Mouse (Mus musculus): ENCODE data around the gene Sertad1. TPM values are rescaled to one million over a fixed set of nuclear protein-coding genes. Genes with fewer than 3 reads are reported as not detected.

Sertad1 gene
- polyA plus RNA-seq, 1 experiment from 2014 or later: 18.5 TPM

- WGBS (ENCODE audit: insufficient replicate concordance): 0% methylated on average over 9 of the region's 12 CpGs
These were observed 5.1 kb upstream of the Sertad1 start for GRCm38 (mm10) chr7:27481627-27481969.

GRCm38 (mm10) chr7:27483860-27484259 lies 2.9 kb upstream of the Sertad1 start:
- Histone ChIP-seq H3K27me3 (ENCODE audit: insufficient read depth, low read length) (no peaks in the 10 kb centered on the region), H3K27ac (ENCODE audit: low read depth) (no peak overlapping the region), H3K36me3 (replicated peaks; ENCODE audit: insufficient read depth, low read length) (0 out of 2 replicates have a peak, but pooled peaks cover under 1% of the 10 kb centered on the region), H3K4me3 (ENCODE audit: low read depth, low read length) (no peak overlapping the region), H3K9me3 (ENCODE audit: low read length) (no peaks in the 10 kb centered on the region), H3K4me1 (ENCODE audit: insufficient read depth) (peaks cover 35% of the 10 kb centered on the region), H3K9ac (replicated peaks) (no peak overlapping the region), H3K4me2 (ENCODE audit: low read depth, low read length) (no peak overlapping the region)
- DNase-seq: no peak
- WGBS (ENCODE audit: insufficient replicate concordance): 94% methylated on average over 4 of the region's 4 CpGs
- no peak for TF ChIP-seq CTCF (IDR thresholded peaks at IDR 0.05; ENCODE audit: low read depth)
- TF ChIP-seq EP300 (IDR thresholded peaks at IDR 0.05; ENCODE audit: low read depth): no peak
- ATAC-seq: no peak

More at GRCm38 (mm10) chr7:27481627-27481969, 5.1 kb upstream of the Sertad1 start:
- Histone ChIP-seq H3K9me3 (ENCODE audit: low read length) (no peaks in the 10 kb centered on the region), H3K36me3 (replicated peaks; ENCODE audit: insufficient read depth, low read length) (peaks cover 10% of the 10 kb centered on the region), H3K9ac (replicated peaks) (peak overlapping the region; percentile 66), H3K4me3 (ENCODE audit: low read depth, low read length) (peak overlapping the region; percentile 50), H3K27ac (ENCODE audit: low read depth) (peak overlapping the region; percentile 91), H3K27me3 (ENCODE audit: insufficient read depth, low read length) (no peaks in the 10 kb centered on the region), H3K4me1 (ENCODE audit: insufficient read depth) (peaks cover 43% of the 10 kb centered on the region), H3K4me2 (ENCODE audit: low read depth, low read length) (peak overlapping the region; percentile 78)
- no peak for TF ChIP-seq CTCF (IDR thresholded peaks at IDR 0.05; ENCODE audit: low read depth)
- no peak for TF ChIP-seq EP300 (IDR thresholded peaks at IDR 0.05; ENCODE audit: low read depth)
- peak; percentile 97 for ATAC-seq
- peak; percentile 93 for DNase-seq

- 2% methylated on average over 13 of the region's 13 CpGs for WGBS (ENCODE audit: insufficient replicate concordance)
- H3K9ac ChIP-seq (replicated peaks): peak overlapping the region; percentile 74
- H3K36me3 ChIP-seq (replicated peaks; ENCODE audit: insufficient read depth, low read length): peaks cover 12% of the 10 kb centered on the region
- DNase-seq (peak; percentile 53), ATAC-seq (no peak)
- TF ChIP-seq CTCF (IDR thresholded peaks at IDR 0.05; ENCODE audit: low read depth) (no peak), EP300 (IDR thresholded peaks at IDR 0.05; ENCODE audit: low read depth) (no peak)
- H3K4me3 ChIP-seq (ENCODE audit: low read depth, low read length): peak overlapping the region; percentile 91
- peaks cover 40% of the 10 kb centered on the region for H3K4me1 ChIP-seq (ENCODE audit: insufficient read depth)
- H3K27me3 ChIP-seq (ENCODE audit: insufficient read depth, low read length): no peaks in the 10 kb centered on the region
- H3K4me2 ChIP-seq (ENCODE audit: low read depth, low read length): peak overlapping the region; percentile 92
- peak overlapping the region; percentile 98 for H3K27ac ChIP-seq (ENCODE audit: low read depth)
- H3K9me3 ChIP-seq (ENCODE audit: low read length): no peaks in the 10 kb centered on the region
These were observed 474 bp upstream of the Sertad1 start for GRCm38 (mm10) chr7:27486102-27486769.

- peak overlapping the region; percentile 91 for H3K4me3 ChIP-seq (ENCODE audit: low read depth, low read length)
- peak overlapping the region; percentile 83 for H3K9ac ChIP-seq (replicated peaks)
- peak overlapping the region; percentile 92 for H3K4me2 ChIP-seq (ENCODE audit: low read depth, low read length)
- peaks cover 12% of the 10 kb centered on the region for H3K36me3 ChIP-seq (replicated peaks; ENCODE audit: insufficient read depth, low read length)
- WGBS (ENCODE audit: insufficient replicate concordance): 6% methylated on average over 13 of the region's 13 CpGs
- H3K27ac ChIP-seq (ENCODE audit: low read depth): peak overlapping the region; percentile 98
- H3K9me3 ChIP-seq (ENCODE audit: low read length): no peaks in the 10 kb centered on the region
- TF ChIP-seq EP300 (IDR thresholded peaks at IDR 0.05; ENCODE audit: low read depth) (no peak), CTCF (IDR thresholded peaks at IDR 0.05; ENCODE audit: low read depth) (no peak)
- ATAC-seq (no peak), DNase-seq (peak; percentile 65)
- peaks cover 49% of the 10 kb centered on the region for H3K4me1 ChIP-seq (ENCODE audit: insufficient read depth)
- H3K27me3 ChIP-seq (ENCODE audit: insufficient read depth, low read length): no peaks in the 10 kb centered on the region
These were observed 1.1 kb downstream of the Sertad1 start for GRCm38 (mm10) chr7:27487740-27488268.

GRCm38 (mm10) chr7:27489270-27489869 lies 2.7 kb downstream of the Sertad1 start:
- no peak for TF ChIP-seq EP300 (IDR thresholded peaks at IDR 0.05; ENCODE audit: low read depth)
- TF ChIP-seq CTCF (IDR thresholded peaks at IDR 0.05; ENCODE audit: low read depth): no peak
- no peak overlapping the region for H3K27ac ChIP-seq (ENCODE audit: low read depth)
- no peaks in the 10 kb centered on the region for H3K9me3 ChIP-seq (ENCODE audit: low read length)
- H3K27me3 ChIP-seq (ENCODE audit: insufficient read depth, low read length): no peaks in the 10 kb centered on the region
- no peak overlapping the region for H3K9ac ChIP-seq (replicated peaks)
- H3K36me3 ChIP-seq (replicated peaks; ENCODE audit: insufficient read depth, low read length): peaks cover 12% of the 10 kb centered on the region
- no peak overlapping the region for H3K4me3 ChIP-seq (ENCODE audit: low read depth, low read length)
- WGBS (ENCODE audit: insufficient replicate concordance): 86% methylated on average over 25 of the region's 25 CpGs
- DNase-seq: peak; percentile 16
- H3K4me1 ChIP-seq (ENCODE audit: insufficient read depth): peaks cover 51% of the 10 kb centered on the region
- peak overlapping the region; percentile 79 for H3K4me2 ChIP-seq (ENCODE audit: low read depth, low read length)
- no peak for ATAC-seq

GRCm38 (mm10) chr7:27490227-27490542 lies 3.5 kb downstream of the Sertad1 start:
- H3K27ac ChIP-seq (ENCODE audit: low read depth): peak overlapping the region; percentile 79
- DNase-seq (no peak), ATAC-seq (no peak)
- no peak for TF ChIP-seq CTCF (IDR thresholded peaks at IDR 0.05; ENCODE audit: low read depth)
- 0 out of 2 replicates have a peak, but pooled peaks have one; percentile 2 for TF ChIP-seq EP300 (IDR thresholded peaks at IDR 0.05; ENCODE audit: low read depth)
- WGBS (ENCODE audit: insufficient replicate concordance): 35% methylated on average over 4 of the region's 4 CpGs
- H3K4me3 ChIP-seq (ENCODE audit: low read depth, low read length): peak overlapping the region; percentile 48
- peak overlapping the region; percentile 63 for H3K9ac ChIP-seq (replicated peaks)
- H3K4me2 ChIP-seq (ENCODE audit: low read depth, low read length): peak overlapping the region; percentile 79
- H3K4me1 ChIP-seq (ENCODE audit: insufficient read depth): peaks cover 47% of the 10 kb centered on the region
- H3K36me3 ChIP-seq (replicated peaks; ENCODE audit: insufficient read depth, low read length): peaks cover 12% of the 10 kb centered on the region
- H3K9me3 ChIP-seq (ENCODE audit: low read length): no peaks in the 10 kb centered on the region
- H3K27me3 ChIP-seq (ENCODE audit: insufficient read depth, low read length): no peaks in the 10 kb centered on the region

All from liver, postnatal 0 days (tissue).